Mouse (Mus musculus): ENCODE measurements around the gene AC140267.1.

AC140267.1 gene

GRCm38 (mm10) chr15:80228071-80228800 lies 7.4 kb upstream of the AC140267.1 start:
- no peak for DNase-seq (ENCODE audit: low spot score)

- no peak for DNase-seq (ENCODE audit: low spot score)
These were observed 3.3 kb upstream of the AC140267.1 start for GRCm38 (mm10) chr15:80232331-80232730.

GRCm38 (mm10) chr15:80233053-80233452 lies 2.6 kb upstream of the AC140267.1 start:
- DNase-seq (ENCODE audit: low spot score): no peak

- DNase-seq (ENCODE audit: low spot score): peak; percentile 99
These were observed 1.7 kb upstream of the AC140267.1 start, which contains the start of gene Mief1 for GRCm38 (mm10) chr15:80233733-80234509. Mief1 (plus strand) TSS chr15:80234018.

GRCm38 (mm10) chr15:80248135-80248534 lies 12.5 kb downstream of the AC140267.1 start:
- DNase-seq (ENCODE audit: low spot score): no peak

- no peak for DNase-seq (ENCODE audit: low spot score)
These were observed 13.0 kb downstream of the AC140267.1 start for GRCm38 (mm10) chr15:80248596-80248995.

- DNase-seq (ENCODE audit: low spot score): no peak
These were observed 14.0 kb downstream of the AC140267.1 start for GRCm38 (mm10) chr15:80249672-80250071.

GRCm38 (mm10) chr15:80250586-80250985 lies 15.0 kb downstream of the AC140267.1 start:
- peak; percentile 76 for DNase-seq (ENCODE audit: low spot score)

- DNase-seq (ENCODE audit: low spot score): no peak
These were observed 17.9 kb downstream of the AC140267.1 start for GRCm38 (mm10) chr15:80253530-80253929.

- DNase-seq (ENCODE audit: low spot score): no peak
These were observed 18.6 kb downstream of the AC140267.1 start for GRCm38 (mm10) chr15:80254207-80254606.

- peak; percentile 97 for DNase-seq (ENCODE audit: low spot score)
These were observed 19.4 kb downstream of the AC140267.1 start, which contains the start of gene Atf4 for GRCm38 (mm10) chr15:80254847-80255645. Atf4 (plus strand) TSS chr15:80255184.

GRCm38 (mm10) chr15:80255646-80256121 lies 20.0 kb downstream of the AC140267.1 start:
- peak; percentile 75 for DNase-seq (ENCODE audit: low spot score)

GRCm38 (mm10) chr15:80256242-80256641 lies 20.6 kb downstream of the AC140267.1 start:
- DNase-seq (ENCODE audit: low spot score): no peak

GRCm38 (mm10) chr15:80256656-80257601 lies 21.3 kb downstream of the AC140267.1 start:
- no peak for DNase-seq (ENCODE audit: low spot score)

GRCm38 (mm10) chr15:80257602-80258239 lies 22.1 kb downstream of the AC140267.1 start:
- no peak for DNase-seq (ENCODE audit: low spot score)

GRCm38 (mm10) chr15:80258240-80259170 lies 22.9 kb downstream of the AC140267.1 start:
- DNase-seq (ENCODE audit: low spot score): peak; percentile 77

GRCm38 (mm10) chr15:80259406-80260045 lies 23.9 kb downstream of the AC140267.1 start:
- DNase-seq (ENCODE audit: low spot score): no peak

- DNase-seq (ENCODE audit: low spot score): peak; percentile 80
These were observed 25.0 kb downstream of the AC140267.1 start for GRCm38 (mm10) chr15:80260677-80261076.

- DNase-seq (ENCODE audit: low spot score): no peak
These were observed 25.5 kb downstream of the AC140267.1 start for GRCm38 (mm10) chr15:80261100-80261499.
